Mouse (Mus musculus): ENCODE measurements around the gene Mag.
"Not testable (repeated sequence)": the region's sequence is repeated elsewhere in the genome, so short reads cannot be mapped to it uniquely, and the experiment has no call there.

Gene Mag

GRCm38 (mm10) chr7:30935422-30936099 lies 20.9 kb upstream of the Mag start:
- DNase-seq = not testable (repeated sequence)

GRCm38 (mm10) chr7:30924581-30924980 lies 9.9 kb upstream of the Mag start, which contains the start of gene Hamp2:
Gene Hamp2 (minus strand): TSS chr7:30924681.
- not testable (repeated sequence) for DNase-seq

GRCm38 (mm10) chr7:30924071-30924470 lies 9.4 kb upstream of the Mag start:
- no peak for DNase-seq

- not testable (repeated sequence) for DNase-seq
Observed at GRCm38 (mm10) chr7:30922490-30922889, 7.8 kb upstream of the Mag start.

- peak; percentile 28 to 47 for DNase-seq
Observed at GRCm38 (mm10) chr7:30920217-30920616, 5.5 kb upstream of the Mag start.

- DNase-seq = no peak
Observed at GRCm38 (mm10) chr7:30917219-30917618, 2.5 kb upstream of the Mag start.

- DNase-seq = no peak
Observed at GRCm38 (mm10) chr7:30916713-30917112, 2.0 kb upstream of the Mag start.

GRCm38 (mm10) chr7:30909773-30910172 lies 4.9 kb downstream of the Mag start:
- no peak for DNase-seq

GRCm38 (mm10) chr7:30908992-30909431 lies 5.7 kb downstream of the Mag start:
- no peak for DNase-seq

- peak; percentile 66 to 75 for DNase-seq
Observed at GRCm38 (mm10) chr7:30908277-30908991, 6.2 kb downstream of the Mag start.

- peak; percentile 30 to 41 for DNase-seq
Observed at GRCm38 (mm10) chr7:30904042-30904441, 10.6 kb downstream of the Mag start.

- DNase-seq = no peak
Observed at GRCm38 (mm10) chr7:30895217-30895616, 19.5 kb downstream of the Mag start.

GRCm38 (mm10) chr7:30892515-30892914 lies 22.2 kb downstream of the Mag start:
- DNase-seq = peak in 1 of 2 experiments; percentile 27

- no peak for DNase-seq
Observed at GRCm38 (mm10) chr7:30891746-30892145, 22.9 kb downstream of the Mag start.

GRCm38 (mm10) chr7:30890681-30891080 lies 24.0 kb downstream of the Mag start:
- no peak for DNase-seq

GRCm38 (mm10) chr7:30888786-30889185 lies 25.9 kb downstream of the Mag start:
- no peak for DNase-seq

GRCm38 (mm10) chr7:30887568-30888188 lies 27.0 kb downstream of the Mag start:
- no peak for DNase-seq

- DNase-seq = no peak
Observed at GRCm38 (mm10) chr7:30886852-30887251, 27.8 kb downstream of the Mag start.

GRCm38 (mm10) chr7:30884047-30884446 lies 30.6 kb downstream of the Mag start:
- no peak for DNase-seq

GRCm38 (mm10) chr7:30881367-30881766 lies 33.3 kb downstream of the Mag start:
- no peak for DNase-seq

- no peak for DNase-seq
Observed at GRCm38 (mm10) chr7:30880176-30880575, 34.5 kb downstream of the Mag start, which contains the start of gene Cd22. Gene Cd22 (minus strand): TSS chr7:30880342.

- DNase-seq = no peak
Observed at GRCm38 (mm10) chr7:30878950-30879349, 35.7 kb downstream of the Mag start.

GRCm38 (mm10) chr7:30873083-30873482 lies 41.6 kb downstream of the Mag start:
- peak; percentile 85 to 89 for DNase-seq

- peak in 1 of 2 experiments; percentile 21 for DNase-seq
Observed at GRCm38 (mm10) chr7:30863386-30863785, 51.3 kb downstream of the Mag start.
